Mouse (Mus musculus): ENCODE results near the gene Dad1. TPM values are rescaled to one million over a fixed set of nuclear protein-coding genes. Genes with fewer than 3 reads are reported as not detected.

Gene Dad1
- polyA plus RNA-seq (2016; fragmentation: Nextera tagmentation; extraction: Ambion mirVana): 240 and 247 TPM in 2 replicates

- under 1% methylated on average over 39 of the region's 39 CpGs for WGBS
- ATAC-seq (ENCODE audit: insufficient number of reproducible peaks, insufficient read depth, low FRiP score, low TSS enrichment, low read depth): peak; percentile 100
- peaks cover 30% of the 10 kb centered on the region for H3K4me1 ChIP-seq (replicated peaks)
- H3K9ac ChIP-seq (replicated peaks): peak within 1 kb of the TSS; percentile 68
- peaks cover 11% of the 10 kb centered on the region; the same call in 1 of the 2 replicates for H3K36me3 ChIP-seq
- H3K9me3 ChIP-seq: no peaks in the 10 kb centered on the region
- no peaks in the 10 kb centered on the region for H3K27me3 ChIP-seq
- peak within 1 kb of the TSS; percentile 72 for H3K4me2 ChIP-seq
- peak within 1 kb of the TSS; percentile 57 for H3K27ac ChIP-seq
- H3K4me3 ChIP-seq (replicated peaks): peak within 1 kb of the TSS; percentile 59
Observed at GRCm38 (mm10) chr14:54253741-54254291, at the start of gene Dad1, which contains the start of gene Abhd4. Dad1 (minus strand) TSS chr14:54254104. Abhd4 (plus strand) TSS chr14:54254188.

DNA sequence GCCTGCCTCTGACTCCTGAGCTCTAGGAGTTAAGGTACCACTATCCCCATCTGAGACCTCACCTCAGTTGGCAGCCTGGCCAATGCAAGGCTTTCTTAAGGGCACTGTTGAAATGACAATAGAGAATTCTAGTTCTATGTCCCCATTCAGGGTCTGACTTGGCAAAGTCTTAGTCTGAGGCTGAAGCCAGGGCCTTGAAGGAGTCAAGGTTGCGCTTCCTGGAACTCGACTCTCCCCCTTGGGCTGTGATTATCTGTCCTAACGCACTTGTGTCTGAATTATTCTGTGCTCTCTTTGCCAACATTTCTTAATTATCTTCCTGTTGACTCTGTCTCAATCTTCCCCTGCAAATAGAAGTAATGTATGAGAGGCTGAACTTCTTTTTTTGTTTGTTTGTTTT lies 46.8 kb upstream of the Dad1 start:
- Histone ChIP-seq H3K27me3 (peaks cover 2% of the 10 kb centered on the region), H3K4me1 (replicated peaks) (no peaks in the 10 kb centered on the region), H3K27ac (no peak overlapping the region), H3K9me3 (peaks cover 5% of the 10 kb centered on the region), H3K4me3 (replicated peaks) (no peak overlapping the region), H3K9ac (replicated peaks) (no peak overlapping the region), H3K4me2 (no peak overlapping the region), H3K36me3 (no peaks in the 10 kb centered on the region)
- no peak for ATAC-seq (ENCODE audit: insufficient number of reproducible peaks, insufficient read depth, low FRiP score, low TSS enrichment, low read depth)
- WGBS: 90% methylated on average over 3 of the region's 3 CpGs

- no peaks in the 10 kb centered on the region for H3K4me1 ChIP-seq (replicated peaks)
- no peak overlapping the region for H3K9ac ChIP-seq (replicated peaks)
- H3K4me3 ChIP-seq (replicated peaks): no peak overlapping the region
- 85% methylated on average over 5 of the region's 5 CpGs for WGBS
- peaks cover 5% of the 10 kb centered on the region for H3K9me3 ChIP-seq
- no peak overlapping the region for H3K27ac ChIP-seq
- peaks cover 2% of the 10 kb centered on the region for H3K27me3 ChIP-seq
- H3K4me2 ChIP-seq: no peak overlapping the region
- ATAC-seq (ENCODE audit: insufficient number of reproducible peaks, insufficient read depth, low FRiP score, low TSS enrichment, low read depth): no peak
- H3K36me3 ChIP-seq: no peaks in the 10 kb centered on the region
Observed at GRCm38 (mm10) chr14:54300136-54300535, 46.2 kb upstream of the Dad1 start.

DNA sequence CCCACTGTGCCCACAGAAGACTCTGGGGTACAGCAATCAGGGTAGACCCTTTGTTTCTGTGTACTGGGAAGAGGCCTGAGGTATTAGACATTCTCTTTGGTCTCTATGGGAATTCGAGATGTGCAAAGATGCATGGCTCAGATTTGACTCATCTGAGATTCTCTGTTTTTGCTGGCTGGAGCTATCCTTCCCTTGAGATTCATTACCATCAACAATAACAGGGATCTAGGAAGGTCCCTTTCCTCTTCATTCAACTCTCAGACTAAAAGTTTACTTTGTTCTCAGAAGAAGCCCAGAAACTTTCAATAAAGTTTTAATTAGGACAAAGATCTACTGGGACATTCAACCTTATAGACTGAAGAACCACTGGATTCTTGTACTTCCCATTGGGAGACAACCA lies 30.9 kb upstream of the Dad1 start, which contains the start of gene Olfr49:
Gene Olfr49, minus strand, starts transcription at position 101 of the 400 bp plus-strand sequence.
- Histone ChIP-seq H3K4me3 (replicated peaks) (no peak within 1 kb of the TSS), H3K4me2 (no peak within 1 kb of the TSS), H3K27me3 (0 out of 2 replicates have a peak, but pooled peaks cover 3% of the 10 kb centered on the region), H3K9me3 (no peaks in the 10 kb centered on the region), H3K27ac (no peak within 1 kb of the TSS), H3K9ac (replicated peaks) (no peak within 1 kb of the TSS), H3K4me1 (replicated peaks) (no peaks in the 10 kb centered on the region), H3K36me3 (no peaks in the 10 kb centered on the region)
- WGBS: 81% methylated on average over 1 of the region's 1 CpGs
- no peak for ATAC-seq (ENCODE audit: insufficient number of reproducible peaks, insufficient read depth, low FRiP score, low TSS enrichment, low read depth)

- Histone ChIP-seq H3K27me3 (no peaks in the 10 kb centered on the region), H3K9me3 (no peaks in the 10 kb centered on the region), H3K9ac (replicated peaks) (no peak overlapping the region), H3K4me3 (replicated peaks) (no peak overlapping the region), H3K36me3 (no peaks in the 10 kb centered on the region), H3K4me2 (no peak overlapping the region), H3K27ac (no peak overlapping the region), H3K4me1 (replicated peaks) (no peaks in the 10 kb centered on the region)
- WGBS: 76% methylated on average over 2 of the region's 2 CpGs
- no peak for ATAC-seq (ENCODE audit: insufficient number of reproducible peaks, insufficient read depth, low FRiP score, low TSS enrichment, low read depth)
Observed at GRCm38 (mm10) chr14:54276446-54276845, 22.5 kb upstream of the Dad1 start.

DNA sequence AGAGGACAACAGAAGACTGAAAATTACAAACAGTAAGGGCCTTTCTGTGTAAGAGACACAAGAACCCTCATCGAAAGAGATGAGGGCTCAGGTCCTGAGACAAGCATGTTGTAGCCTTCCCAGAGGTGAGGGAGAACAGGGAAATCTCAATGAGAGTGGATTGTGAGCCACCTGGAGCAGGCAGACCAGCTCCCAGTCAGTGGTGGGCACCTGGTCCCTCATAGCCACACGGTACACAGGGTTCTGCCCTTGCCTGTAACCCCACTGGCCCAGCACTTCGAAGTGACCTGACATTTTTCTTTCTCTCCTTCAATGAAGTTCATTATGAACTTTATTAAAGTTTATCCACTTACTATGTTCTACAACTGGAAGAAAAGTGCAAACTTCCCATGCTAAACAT lies 18.8 kb upstream of the Dad1 start:
- 84% methylated on average over 3 of the region's 3 CpGs for WGBS
- ATAC-seq (ENCODE audit: insufficient number of reproducible peaks, insufficient read depth, low FRiP score, low TSS enrichment, low read depth): no peak

GRCm38 (mm10) chr14:54271976-54272606 lies 18.2 kb upstream of the Dad1 start:
- no peak for ATAC-seq (ENCODE audit: insufficient number of reproducible peaks, insufficient read depth, low FRiP score, low TSS enrichment, low read depth)
- 84% methylated on average over 3 of the region's 3 CpGs for WGBS
- no peak overlapping the region for H3K9ac ChIP-seq (replicated peaks)
- no peaks in the 10 kb centered on the region for H3K4me1 ChIP-seq (replicated peaks)
- no peak overlapping the region for H3K4me2 ChIP-seq
- peaks cover 19% of the 10 kb centered on the region for H3K36me3 ChIP-seq
- no peaks in the 10 kb centered on the region for H3K9me3 ChIP-seq
- H3K4me3 ChIP-seq (replicated peaks): no peak overlapping the region
- no peaks in the 10 kb centered on the region for H3K27me3 ChIP-seq
- H3K27ac ChIP-seq: no peak overlapping the region

More for the DNA sequence above, 18.8 kb upstream of the Dad1 start:
- Histone ChIP-seq H3K4me2 (no peak overlapping the region), H3K36me3 (peaks cover 13% of the 10 kb centered on the region), H3K9ac (replicated peaks) (no peak overlapping the region), H3K27me3 (no peaks in the 10 kb centered on the region), H3K4me3 (replicated peaks) (no peak overlapping the region), H3K4me1 (replicated peaks) (no peaks in the 10 kb centered on the region), H3K9me3 (no peaks in the 10 kb centered on the region), H3K27ac (no peak overlapping the region)

GRCm38 (mm10) chr14:54270413-54270812 lies 16.5 kb upstream of the Dad1 start:
- no peak overlapping the region for H3K4me2 ChIP-seq
- WGBS: 86% methylated on average over 3 of the region's 3 CpGs
- no peaks in the 10 kb centered on the region for H3K27me3 ChIP-seq
- no peaks in the 10 kb centered on the region for H3K9me3 ChIP-seq
- peaks cover 28% of the 10 kb centered on the region for H3K36me3 ChIP-seq
- ATAC-seq (ENCODE audit: insufficient number of reproducible peaks, insufficient read depth, low FRiP score, low TSS enrichment, low read depth): no peak
- H3K27ac ChIP-seq: no peak overlapping the region
- H3K9ac ChIP-seq (replicated peaks): no peak overlapping the region
- no peak overlapping the region for H3K4me3 ChIP-seq (replicated peaks)
- H3K4me1 ChIP-seq (replicated peaks): no peaks in the 10 kb centered on the region

- Histone ChIP-seq H3K36me3 (peaks cover 33% of the 10 kb centered on the region), H3K27ac (no peak overlapping the region), H3K4me2 (no peak overlapping the region), H3K4me1 (replicated peaks) (no peaks in the 10 kb centered on the region), H3K4me3 (replicated peaks) (no peak overlapping the region), H3K9ac (replicated peaks) (no peak overlapping the region), H3K27me3 (no peaks in the 10 kb centered on the region), H3K9me3 (no peaks in the 10 kb centered on the region)
- ATAC-seq (ENCODE audit: insufficient number of reproducible peaks, insufficient read depth, low FRiP score, low TSS enrichment, low read depth): no peak
- WGBS: 83% methylated on average over 3 of the region's 3 CpGs
Observed at GRCm38 (mm10) chr14:54269566-54269965, 15.7 kb upstream of the Dad1 start.

GRCm38 (mm10) chr14:54267966-54268365 lies 14.1 kb upstream of the Dad1 start:
- Histone ChIP-seq H3K9me3 (no peaks in the 10 kb centered on the region), H3K4me3 (replicated peaks) (no peak overlapping the region), H3K4me2 (no peak overlapping the region), H3K9ac (replicated peaks) (no peak overlapping the region), H3K27me3 (no peaks in the 10 kb centered on the region), H3K36me3 (peaks cover 46% of the 10 kb centered on the region), H3K27ac (no peak overlapping the region), H3K4me1 (replicated peaks) (no peaks in the 10 kb centered on the region)
- no peak for ATAC-seq (ENCODE audit: insufficient number of reproducible peaks, insufficient read depth, low FRiP score, low TSS enrichment, low read depth)
- 90% methylated on average over 10 of the region's 10 CpGs for WGBS

- no peaks in the 10 kb centered on the region for H3K27me3 ChIP-seq
- H3K9me3 ChIP-seq: no peaks in the 10 kb centered on the region
- no peak overlapping the region for H3K4me2 ChIP-seq
- H3K36me3 ChIP-seq: peaks cover 50% of the 10 kb centered on the region
- H3K4me3 ChIP-seq (replicated peaks): no peak overlapping the region
- no peak overlapping the region for H3K9ac ChIP-seq (replicated peaks)
- no peak overlapping the region for H3K27ac ChIP-seq
- no peak for ATAC-seq (ENCODE audit: insufficient number of reproducible peaks, insufficient read depth, low FRiP score, low TSS enrichment, low read depth)
- H3K4me1 ChIP-seq (replicated peaks): no peaks in the 10 kb centered on the region
- WGBS: 84% methylated on average over 6 of the region's 6 CpGs
Observed at GRCm38 (mm10) chr14:54265951-54266350, 12.0 kb upstream of the Dad1 start.

GRCm38 (mm10) chr14:54265093-54265492 lies 11.2 kb upstream of the Dad1 start:
- ATAC-seq (ENCODE audit: insufficient number of reproducible peaks, insufficient read depth, low FRiP score, low TSS enrichment, low read depth): no peak
- no peak overlapping the region for H3K4me2 ChIP-seq
- H3K27ac ChIP-seq: no peak overlapping the region
- H3K4me3 ChIP-seq (replicated peaks): no peak overlapping the region
- H3K9ac ChIP-seq (replicated peaks): no peak overlapping the region
- H3K36me3 ChIP-seq: peaks cover 50% of the 10 kb centered on the region
- no peaks in the 10 kb centered on the region for H3K27me3 ChIP-seq
- H3K9me3 ChIP-seq: no peaks in the 10 kb centered on the region
- WGBS: 60% methylated on average over 10 of the region's 10 CpGs
- peaks cover 5% of the 10 kb centered on the region for H3K4me1 ChIP-seq (replicated peaks)
